Mouse (Mus musculus) cerebellum, postnatal 4 days (tissue): ENCODE data around the gene Rpusd2.

Source experiments
- DNase-seq, 2 experiments: peaks; one replicate each; pipeline ENCODE4 v3.0.0; 2022; ENCODE audit warnings: low spot score in 2 of 2, mixed read lengths in 1 of 2

Gene Rpusd2

GRCm38 (mm10) chr2:119032191-119032590, 2.4 kb upstream of the Rpusd2 start:
- no peak for DNase-seq

- DNase-seq: no peak
Measured at GRCm38 (mm10) chr2:119035397-119035745, 781 bp downstream of the Rpusd2 start.

- DNase-seq: peak in 1 of 2 experiments; percentile 26
Measured at GRCm38 (mm10) chr2:119040882-119041281, 6.3 kb downstream of the Rpusd2 start.

GRCm38 (mm10) chr2:119045163-119045562, 10.6 kb downstream of the Rpusd2 start:
- DNase-seq: no peak

GRCm38 (mm10) chr2:119046649-119047611, 12.3 kb downstream of the Rpusd2 start, which contains the start of gene Knl1:
Gene Knl1 (plus strand): TSS chr2:119047119.
- DNase-seq: peak; percentile 98 to 99

GRCm38 (mm10) chr2:119047849-119048248, 13.3 kb downstream of the Rpusd2 start:
- no peak for DNase-seq

GRCm38 (mm10) chr2:119050132-119050650, 15.6 kb downstream of the Rpusd2 start:
- no peak for DNase-seq

- DNase-seq: no peak
Measured at GRCm38 (mm10) chr2:119060139-119060538, 25.5 kb downstream of the Rpusd2 start.

GRCm38 (mm10) chr2:119072397-119072796, 37.8 kb downstream of the Rpusd2 start:
- no peak for DNase-seq

- DNase-seq: no peak
Measured at GRCm38 (mm10) chr2:119086156-119086555, 51.6 kb downstream of the Rpusd2 start.
